Mouse (Mus musculus) liver, adult (tissue): ENCODE results near the gene Ngrn.

Experiments
- GATA4 ChIP-seq: IDR thresholded peaks from 2 replicates; pipeline ENCODE4 v1.6.1; 2014; ENCODE audit warnings: mild to moderate bottlenecking, low read length; ENCODE audit not compliant: insufficient replicate concordance

Gene Ngrn

GRCm38 (mm10) chr7:80283226-80283918 is 22.4 kb downstream of the Ngrn start:
- TF ChIP-seq GATA4, result no peak

DNA sequence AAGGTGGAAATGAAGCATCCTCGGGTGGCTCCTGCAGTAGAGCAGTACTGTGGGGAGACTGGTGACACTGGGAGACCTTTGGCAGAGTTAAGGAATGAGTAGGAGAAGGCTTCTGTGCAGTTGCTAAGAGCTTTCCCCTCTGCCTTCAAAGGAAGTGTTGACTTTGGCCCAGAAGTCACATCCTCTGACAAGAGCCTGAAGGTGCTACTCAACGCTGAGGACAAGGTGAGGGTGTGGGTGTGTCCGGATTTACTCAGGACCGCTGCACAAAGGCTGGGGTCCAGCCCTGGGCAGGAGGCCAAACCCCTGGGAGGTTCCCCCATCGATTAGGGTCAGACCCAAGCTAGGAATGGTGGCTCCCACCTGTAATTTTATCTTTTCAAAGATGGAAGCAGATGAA is 23.4 kb downstream of the Ngrn start:
- no peak for TF ChIP-seq GATA4

DNA sequence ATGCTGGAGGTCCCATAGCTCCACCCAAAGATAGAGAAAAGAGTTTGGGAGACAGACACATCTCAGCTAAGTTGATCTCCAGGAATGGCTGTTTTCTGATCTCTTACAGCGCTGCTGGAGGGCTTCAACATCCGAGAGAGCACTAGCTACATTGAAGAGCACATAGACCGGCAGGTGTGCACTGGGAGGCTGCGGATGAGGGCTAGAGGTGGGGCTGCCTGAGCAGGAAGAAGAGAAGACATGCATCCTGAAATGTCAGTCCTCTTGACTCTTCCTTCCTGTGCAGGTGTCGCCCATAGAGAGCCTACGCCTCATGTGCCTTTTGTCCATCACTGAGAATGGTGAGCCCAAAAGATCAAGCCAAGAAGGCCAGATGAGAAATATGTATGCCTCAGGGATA is 24.7 kb downstream of the Ngrn start:
- no peak for TF ChIP-seq GATA4

GRCm38 (mm10) chr7:80287736-80288135 is 26.7 kb downstream of the Ngrn start:
- TF ChIP-seq GATA4, result no peak

DNA sequence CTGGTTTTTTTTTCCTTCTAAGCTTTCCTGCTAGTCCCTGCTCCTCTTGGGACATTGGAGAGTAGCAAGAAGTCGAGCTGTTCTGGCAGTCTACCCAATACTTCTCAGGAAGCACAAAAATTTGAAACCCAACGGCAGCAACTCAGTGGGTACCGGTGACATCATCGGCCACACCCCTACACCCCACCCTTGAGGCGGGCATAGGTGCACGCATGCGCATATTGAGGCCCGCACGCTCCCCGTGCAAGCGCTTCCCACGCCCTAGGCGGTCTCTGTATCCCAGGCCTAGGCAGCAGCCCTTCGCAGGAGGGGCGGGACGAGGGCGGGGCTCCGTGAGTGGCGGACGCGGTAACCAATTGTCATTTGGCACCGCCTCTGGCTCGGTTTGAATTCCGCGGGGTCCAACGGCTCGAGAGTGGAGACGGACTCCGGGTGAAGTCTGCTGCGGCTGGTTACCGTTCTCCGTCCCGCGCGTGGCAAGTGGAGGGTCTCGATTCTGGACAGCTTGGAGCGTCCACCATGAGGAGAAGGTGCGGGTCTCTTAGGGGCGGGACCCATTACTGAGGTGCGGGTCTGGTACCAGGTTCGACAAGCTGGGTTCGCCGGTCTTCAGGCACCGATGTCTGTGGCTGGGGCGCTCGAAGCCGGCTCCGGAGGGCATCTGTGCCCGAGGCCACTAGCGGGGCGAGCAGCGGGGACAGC is 33.2 kb downstream of the Ngrn start, which contains the start of gene Prc1:
Gene Prc1 (plus strand): TSS at position 389 of the 702 bp plus-strand sequence.
- TF ChIP-seq GATA4, result no peak

DNA sequence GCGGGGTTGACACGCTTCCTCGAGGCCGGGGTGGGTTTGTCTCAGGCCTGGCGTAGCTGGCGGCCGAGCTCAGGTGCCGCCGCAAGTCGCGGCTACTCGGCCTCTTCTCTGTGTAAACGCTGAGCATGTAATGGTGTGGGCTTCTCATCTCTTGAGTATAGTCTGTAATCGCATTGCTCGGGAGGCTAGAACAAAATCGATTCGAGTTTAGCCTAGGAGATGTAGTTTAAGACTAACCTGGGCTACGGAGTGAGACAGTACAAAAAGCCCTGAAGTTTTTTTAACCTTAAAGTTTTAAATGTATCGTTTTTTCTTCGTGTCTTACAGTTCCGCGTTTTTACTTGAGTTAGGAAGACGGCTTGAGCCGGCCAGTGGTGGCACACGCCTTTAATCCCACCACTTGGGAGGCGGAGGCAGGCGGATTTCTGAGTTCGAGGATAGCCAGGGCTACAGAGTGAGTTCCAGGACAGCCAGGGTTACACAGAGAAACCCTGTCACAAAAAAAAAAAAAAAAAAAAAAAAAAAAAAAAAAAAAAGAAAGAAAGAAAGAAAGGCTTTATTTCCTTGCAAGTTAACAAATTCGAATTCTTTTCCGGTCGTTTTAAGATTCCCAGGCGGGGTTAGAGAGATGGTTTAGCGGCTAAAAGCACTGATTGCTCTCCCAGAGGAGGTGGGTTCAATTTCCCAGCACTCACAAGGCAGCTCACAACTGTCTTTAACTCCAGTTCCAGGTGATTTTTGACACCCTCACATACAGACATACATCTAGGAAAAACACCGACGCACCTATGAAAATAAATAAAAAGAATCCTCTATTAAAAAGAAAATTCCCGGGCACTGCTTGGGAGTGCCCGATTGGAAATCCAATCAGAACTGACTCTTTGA is 34.0 kb downstream of the Ngrn start:
- TF ChIP-seq GATA4, result no peak

GRCm38 (mm10) chr7:80296462-80296861 is 35.4 kb downstream of the Ngrn start:
- TF ChIP-seq GATA4, result no peak

DNA sequence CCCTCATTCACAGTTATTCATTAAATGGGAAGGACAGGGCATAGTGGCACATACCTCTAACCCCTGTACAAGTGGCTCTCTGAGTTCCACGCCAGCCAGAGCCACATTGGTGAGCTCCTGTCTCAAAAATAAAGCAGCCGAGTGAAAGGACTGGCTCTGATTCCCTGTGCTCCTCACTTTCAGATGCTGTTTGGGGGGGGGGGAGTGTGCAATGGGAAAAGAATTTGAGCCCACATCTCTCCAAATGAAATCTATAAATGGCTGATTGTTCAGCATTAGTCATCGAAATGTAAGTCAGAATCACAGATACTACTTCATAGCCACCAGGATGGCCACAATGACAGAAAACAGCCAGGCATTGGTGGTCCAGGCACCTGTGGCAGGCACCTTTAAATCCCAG is 36.0 kb downstream of the Ngrn start:
- TF ChIP-seq GATA4, result no peak

GRCm38 (mm10) chr7:80298754-80299153 is 37.7 kb downstream of the Ngrn start:
- TF ChIP-seq GATA4, result no peak

GRCm38 (mm10) chr7:80299568-80299967 is 38.6 kb downstream of the Ngrn start:
- TF ChIP-seq GATA4, result no peak

DNA sequence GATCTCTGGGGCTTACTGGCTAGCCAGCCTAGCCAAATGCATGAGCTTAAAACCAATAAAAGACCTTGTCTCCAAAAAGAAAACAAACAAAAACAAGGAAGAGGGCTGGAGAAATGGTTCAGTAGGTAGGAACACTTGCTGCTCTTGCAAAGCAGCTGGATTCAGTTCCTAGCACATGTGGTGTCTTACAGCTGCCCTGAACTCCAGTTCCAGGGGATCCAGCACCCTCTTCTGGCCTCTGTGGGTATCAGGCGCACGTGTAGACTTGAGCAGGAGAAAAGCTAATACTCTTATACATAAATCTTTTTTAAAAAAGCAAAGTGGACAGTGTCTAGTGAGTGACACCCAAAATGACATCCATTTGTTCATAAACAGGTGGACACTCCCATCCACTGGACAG is 40.5 kb downstream of the Ngrn start:
- TF ChIP-seq GATA4, result no peak

- no peak for TF ChIP-seq GATA4
Observed at GRCm38 (mm10) chr7:80307766-80308165, 46.8 kb downstream of the Ngrn start.

- TF ChIP-seq GATA4, result no peak
Observed at GRCm38 (mm10) chr7:80310771-80311170, 49.8 kb downstream of the Ngrn start.
